Mouse (Mus musculus) testis, adult 2 months (tissue): ENCODE results near the gene Atg9b.

Experiments used
- CTCF ChIP-seq: fragments of 200-500 bp; IDR thresholded peaks from 2 replicates; pipeline ENCODE4 v1.5.1; 2012; ENCODE audit warnings: low read depth, mild to moderate bottlenecking, inconsistent platforms, low read length, moderate library complexity; ENCODE audit not compliant: control insufficient read depth, insufficient read depth, insufficient replicate concordance
- POLR2A ChIP-seq: fragments of 200-500 bp; IDR thresholded peaks from 2 replicates; pipeline ENCODE4 v1.6.1; 2012; ENCODE audit warnings: low read depth, mild to moderate bottlenecking, inconsistent platforms, low read length, moderate library complexity; ENCODE audit not compliant: control insufficient read depth

GRCm38 (mm10) chr5:24337821-24338220 is 54.1 kb downstream of the Atg9b start:
- TF ChIP-seq POLR2A (no peak), CTCF (no peak)
